Mouse (Mus musculus) neural tube, embryonic 13.5 days (tissue): ENCODE results near the gene Pik3ap1. TPM values are rescaled to one million over a fixed set of nuclear protein-coding genes. Genes with fewer than 3 reads are reported as not detected.
"Not testable (repeated sequence)": the region's sequence is repeated elsewhere in the genome, so short reads cannot be mapped to it uniquely, and the experiment has no call there.

Experiments used
- ATAC-seq: fragments of 200-750 bp; cut with Nextera tagmentation; 2 replicates; pipeline ENCODE4 v1.8.0; 2017; ENCODE audit warnings: low read depth, mild to moderate bottlenecking, moderate TSS enrichment, moderate library complexity
- H3K27ac ChIP-seq: fragments of 300-500 bp; sonication (generic); replicated peaks from 2 replicates; pipeline ENCODE4 v1.5.1; 2015; ENCODE audit warnings: moderate library complexity, mild to moderate bottlenecking, inconsistent platforms
- H3K27me3 ChIP-seq: fragments of 300-500 bp; sonication (generic); 2 replicates; pipeline ENCODE4 v1.6.1; 2015; ENCODE audit warnings: mild to moderate bottlenecking, inconsistent platforms
- H3K36me3 ChIP-seq: fragments of 300-500 bp; sonication (generic); 2 replicates; pipeline ENCODE4 v1.6.1; 2015; ENCODE audit warnings: mild to moderate bottlenecking, inconsistent platforms
- H3K4me1 ChIP-seq: fragments of 300-500 bp; sonication (generic); replicated peaks from 2 replicates; pipeline ENCODE4 v1.6.1; 2015; ENCODE audit warnings: inconsistent platforms
- H3K4me2 ChIP-seq: fragments of 300-500 bp; sonication (generic); 2 replicates; pipeline ENCODE4 v1.6.1; 2015; ENCODE audit warnings: inconsistent platforms, mild to moderate bottlenecking, moderate library complexity
- H3K4me3 ChIP-seq: fragments of 300-500 bp; sonication (generic); 2 replicates; pipeline ENCODE4 v1.5.1; 2015; ENCODE audit warnings: mild to moderate bottlenecking, inconsistent platforms
- H3K9ac ChIP-seq: fragments of 300-500 bp; sonication (generic); 2 replicates; pipeline ENCODE4 v1.6.1; 2015; ENCODE audit warnings: moderate library complexity, mild to moderate bottlenecking, inconsistent platforms
- H3K9me3 ChIP-seq: fragments of 300-500 bp; sonication (generic); 2 replicates; pipeline ENCODE4 v1.6.1; 2016; ENCODE audit warnings: inconsistent platforms
- WGBS: fragments of 180-500 bp; shearing (Covaris S2); methylation state at CpG from one replicate; pipeline ENCODE4 v1.1.7; 2015; 5-methylcytosine and 5-hydroxymethylcytosine counted together
- polyA plus RNA-seq: library from polyadenylated mRNA; unstranded; fragments of >200 nt; fragmentation: Nextera tagmentation; extraction: Ambion mirVana; gene quantifications from 2 replicates; pipeline ENCODE4 v1.2.1, GENCODE M21; 2015

The Pik3ap1 gene
- 1.6 and 1.7 TPM in 2 replicates for polyA plus RNA-seq

DNA sequence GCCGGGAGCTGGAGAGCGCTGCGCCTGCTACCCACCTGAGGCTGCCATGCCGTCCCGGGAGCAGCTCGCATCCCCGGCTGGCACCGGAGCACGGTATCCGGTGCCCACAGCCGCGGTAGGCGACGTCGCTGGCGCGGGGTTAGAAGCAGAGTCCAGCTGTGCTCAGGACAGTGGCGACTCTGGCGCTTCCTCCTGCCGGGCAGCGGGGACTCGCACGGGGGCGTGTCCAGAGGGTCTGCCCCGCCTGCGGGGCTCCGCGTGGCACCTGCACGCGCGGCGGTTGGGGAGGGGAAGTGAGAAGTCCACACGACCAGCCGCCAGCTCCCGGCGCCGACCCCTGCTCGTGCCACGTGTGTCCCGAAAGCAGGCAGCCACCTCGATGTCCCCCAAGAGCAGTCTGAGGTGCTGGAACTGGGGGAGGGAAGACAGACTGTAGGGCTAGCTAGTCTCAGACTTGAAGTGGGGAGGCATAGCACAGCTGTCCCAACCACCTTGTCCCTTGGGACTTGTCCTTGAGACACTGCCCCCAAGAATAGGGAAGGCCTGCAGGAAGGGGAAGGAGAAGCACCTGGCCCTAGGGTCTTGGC lies at the start of gene Pik3ap1:
Gene Pik3ap1, minus strand, starts transcription at position 181 of the 587 bp plus-strand sequence.
- Histone ChIP-seq H3K4me3 (peak within 1 kb of the TSS; percentile 46), H3K36me3 (no peaks in the 10 kb centered on the region), H3K9ac (peak within 1 kb of the TSS; percentile 65), H3K4me1 (peaks cover 11% of the 10 kb centered on the region), H3K4me2 (peak within 1 kb of the TSS; percentile 94), H3K27ac (no peak within 1 kb of the TSS), H3K9me3 (no peaks in the 10 kb centered on the region), H3K27me3 (peaks cover 24% of the 10 kb centered on the region)
- under 1% methylated on average over 41 of the region's 41 CpGs for WGBS
- ATAC-seq = no peak

DNA sequence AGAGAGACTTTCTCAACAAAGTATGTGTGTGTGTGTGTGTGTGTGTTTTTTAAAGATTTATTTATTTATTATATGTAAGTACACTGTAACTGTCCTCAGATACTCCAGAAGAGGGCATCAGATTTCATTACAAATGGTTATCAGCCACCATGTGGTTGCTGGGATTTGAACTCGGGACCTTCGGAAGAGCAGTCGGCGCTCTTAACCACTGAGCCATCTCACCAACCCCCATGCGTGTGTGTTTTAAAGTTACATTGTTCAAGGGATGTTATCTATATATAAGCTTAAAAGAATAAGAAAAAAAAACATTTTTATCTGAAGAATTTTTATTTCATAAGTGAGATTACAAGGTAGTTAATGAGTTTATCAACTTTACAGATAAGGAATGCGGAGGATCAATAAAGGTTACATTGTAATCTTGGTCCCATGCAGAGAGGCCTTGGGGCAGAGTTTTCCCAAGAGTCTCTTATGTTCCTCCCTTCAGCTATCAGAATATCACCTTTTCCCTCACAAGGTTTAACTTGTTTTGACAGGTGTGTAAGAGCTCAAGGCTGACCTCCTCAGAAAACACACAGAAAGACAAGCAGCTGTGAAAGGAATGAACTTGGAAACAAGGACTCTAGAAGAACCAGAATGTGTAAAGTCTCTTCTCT lies 46.7 kb upstream of the Pik3ap1 start:
- not testable (repeated sequence) for ATAC-seq, H3K4me2 ChIP-seq, H3K9me3 ChIP-seq, H3K4me1 ChIP-seq, H3K27me3 ChIP-seq, H3K27ac ChIP-seq, H3K36me3 ChIP-seq, H3K9ac ChIP-seq, H3K4me3 ChIP-seq
- no CpG with 5 or more reads among the region's 6 CpGs for WGBS

DNA sequence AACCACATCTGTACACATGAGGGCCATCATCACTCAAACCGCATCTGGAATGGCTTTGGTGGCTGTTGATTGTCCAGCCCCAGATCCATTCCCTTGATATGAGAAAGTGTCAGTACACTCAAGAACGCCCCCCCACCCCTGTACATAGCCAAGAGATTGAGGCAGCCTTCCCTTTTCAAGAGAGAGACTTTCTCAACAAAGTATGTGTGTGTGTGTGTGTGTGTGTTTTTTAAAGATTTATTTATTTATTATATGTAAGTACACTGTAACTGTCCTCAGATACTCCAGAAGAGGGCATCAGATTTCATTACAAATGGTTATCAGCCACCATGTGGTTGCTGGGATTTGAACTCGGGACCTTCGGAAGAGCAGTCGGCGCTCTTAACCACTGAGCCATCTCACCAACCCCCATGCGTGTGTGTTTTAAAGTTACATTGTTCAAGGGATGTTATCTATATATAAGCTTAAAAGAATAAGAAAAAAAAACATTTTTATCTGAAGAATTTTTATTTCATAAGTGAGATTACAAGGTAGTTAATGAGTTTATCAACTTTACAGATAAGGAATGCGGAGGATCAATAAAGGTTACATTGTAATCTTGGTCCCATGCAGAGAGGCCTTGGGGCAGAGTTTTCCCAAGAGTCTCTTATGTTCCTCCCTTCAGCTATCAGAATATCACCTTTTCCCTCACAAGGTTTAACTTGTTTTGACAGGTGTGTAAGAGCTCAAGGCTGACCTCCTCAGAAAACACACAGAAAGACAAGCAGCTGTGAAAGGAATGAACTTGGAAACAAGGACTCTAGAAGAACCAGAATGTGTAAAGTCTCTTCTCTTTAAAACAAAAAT lies 41.2 kb upstream of the Pik3ap1 start:
- not testable (repeated sequence) for H3K4me1 ChIP-seq, ATAC-seq, H3K27me3 ChIP-seq, H3K9me3 ChIP-seq, H3K36me3 ChIP-seq, H3K4me2 ChIP-seq, H3K27ac ChIP-seq, H3K4me3 ChIP-seq, H3K9ac ChIP-seq
- no CpG with 5 or more reads among the region's 8 CpGs for whole genome bisulfite sequencing

DNA sequence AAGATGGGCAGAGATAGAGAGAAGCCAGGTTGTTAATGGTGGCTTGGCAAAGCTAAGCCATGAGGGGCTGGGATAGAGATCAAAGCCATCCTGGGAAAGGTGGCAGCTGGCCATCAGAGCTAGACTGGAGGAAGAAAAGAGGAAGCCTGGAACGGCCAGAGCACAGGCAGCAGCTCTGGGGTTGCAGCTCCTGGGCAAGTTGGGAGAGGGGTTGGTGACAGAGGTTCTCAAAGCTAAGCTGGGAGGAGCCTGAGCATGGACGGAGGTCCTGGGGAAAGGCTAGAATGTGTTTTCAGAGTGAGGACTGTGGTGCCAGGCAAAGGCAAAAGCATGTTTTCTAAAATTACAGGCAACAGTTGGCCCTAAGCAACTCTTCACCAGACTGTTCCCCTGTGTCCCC lies 36.4 kb upstream of the Pik3ap1 start:
- Histone ChIP-seq H3K27me3 (no peaks in the 10 kb centered on the region), H3K4me1 (no peaks in the 10 kb centered on the region), H3K27ac (no peak overlapping the region), H3K4me3 (no peak overlapping the region), H3K9ac (no peak overlapping the region), H3K36me3 (no peaks in the 10 kb centered on the region), H3K4me2 (no peak overlapping the region), H3K9me3 (no peaks in the 10 kb centered on the region)
- WGBS = 86% methylated on average over 2 of the region's 2 CpGs
- ATAC-seq = no peak

DNA sequence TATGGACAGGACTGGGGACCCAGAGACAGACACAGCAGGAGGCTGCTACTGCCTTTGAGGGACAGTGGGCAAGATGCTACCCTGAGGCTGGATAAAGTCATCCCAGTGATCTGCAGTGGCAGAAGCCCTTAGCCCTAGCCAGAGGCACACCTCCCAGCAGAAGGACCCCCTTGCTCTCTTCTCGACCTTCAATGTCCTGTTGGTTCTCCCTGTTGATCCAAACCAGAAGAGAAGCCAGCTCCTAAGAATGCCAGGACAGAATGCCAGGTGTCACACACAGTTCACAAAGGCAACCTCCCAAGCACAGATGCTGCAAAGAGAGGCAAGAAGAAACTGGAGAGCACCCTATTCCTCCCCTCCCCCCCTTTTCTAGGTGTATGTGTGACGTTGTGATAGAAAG lies 33.9 kb upstream of the Pik3ap1 start:
- Histone ChIP-seq H3K9me3 (no peaks in the 10 kb centered on the region), H3K36me3 (no peaks in the 10 kb centered on the region), H3K9ac (no peak overlapping the region), H3K4me2 (no peak overlapping the region), H3K27ac (no peak overlapping the region), H3K4me3 (no peak overlapping the region), H3K4me1 (no peaks in the 10 kb centered on the region), H3K27me3 (no peaks in the 10 kb centered on the region)
- WGBS = 72% methylated on average over 2 of the region's 2 CpGs
- no peak for ATAC-seq

DNA sequence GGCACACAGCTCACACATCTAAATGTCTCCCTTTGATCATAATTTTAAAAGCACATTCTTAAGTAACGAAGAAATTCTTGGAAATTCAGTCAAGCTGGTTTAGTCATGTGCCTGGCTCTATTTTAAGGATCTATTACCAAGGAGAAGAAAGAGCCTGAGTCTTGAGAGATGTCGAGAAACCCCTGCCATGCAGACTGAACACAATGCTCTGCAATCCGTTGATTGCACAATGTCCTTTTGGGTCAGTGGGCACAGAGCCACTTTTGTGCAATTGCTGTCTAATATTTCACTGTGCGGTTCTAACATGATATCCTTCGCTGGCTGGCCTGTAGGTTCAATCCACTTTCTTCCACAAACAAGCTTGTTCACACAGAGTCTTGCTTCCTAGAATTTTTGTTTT lies 33.1 kb upstream of the Pik3ap1 start:
- Histone ChIP-seq H3K36me3 (no peaks in the 10 kb centered on the region), H3K9me3 (no peaks in the 10 kb centered on the region), H3K9ac (no peak overlapping the region), H3K4me2 (no peak overlapping the region), H3K4me3 (no peak overlapping the region), H3K4me1 (no peaks in the 10 kb centered on the region), H3K27me3 (no peaks in the 10 kb centered on the region), H3K27ac (no peak overlapping the region)
- ATAC-seq = no peak
- 20% methylated on average over 5 of the region's 5 CpGs for WGBS

DNA sequence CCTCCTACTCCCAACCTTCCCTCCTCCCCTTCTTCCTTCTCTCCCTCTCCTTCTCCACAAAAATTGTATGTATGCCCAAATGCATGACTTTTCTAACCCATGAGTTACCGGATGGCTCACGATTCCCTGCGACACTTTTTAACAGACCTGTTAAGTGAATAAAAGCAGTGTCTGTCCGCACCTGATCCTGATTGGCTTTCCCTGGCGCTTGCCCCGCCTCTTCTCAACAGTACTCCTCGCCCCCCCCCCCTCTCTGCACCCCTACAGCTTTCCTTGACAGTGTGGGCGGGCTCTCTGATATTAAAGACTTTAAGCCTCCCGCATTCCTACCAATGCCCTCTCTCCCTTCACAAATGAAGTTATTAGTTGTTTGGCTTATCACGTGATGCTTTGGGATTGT lies 31.3 kb upstream of the Pik3ap1 start:
- no peak overlapping the region for H3K27ac ChIP-seq
- H3K9me3 ChIP-seq = 0 out of 2 replicates have a peak, but pooled peaks cover 3% of the 10 kb centered on the region
- no peaks in the 10 kb centered on the region for H3K4me1 ChIP-seq
- H3K27me3 ChIP-seq = no peaks in the 10 kb centered on the region
- H3K4me3 ChIP-seq = no peak overlapping the region
- WGBS = 36% methylated on average over 9 of the region's 10 CpGs
- no peaks in the 10 kb centered on the region for H3K36me3 ChIP-seq
- no peak for ATAC-seq
- H3K4me2 ChIP-seq = no peak overlapping the region
- no peak overlapping the region for H3K9ac ChIP-seq

DNA sequence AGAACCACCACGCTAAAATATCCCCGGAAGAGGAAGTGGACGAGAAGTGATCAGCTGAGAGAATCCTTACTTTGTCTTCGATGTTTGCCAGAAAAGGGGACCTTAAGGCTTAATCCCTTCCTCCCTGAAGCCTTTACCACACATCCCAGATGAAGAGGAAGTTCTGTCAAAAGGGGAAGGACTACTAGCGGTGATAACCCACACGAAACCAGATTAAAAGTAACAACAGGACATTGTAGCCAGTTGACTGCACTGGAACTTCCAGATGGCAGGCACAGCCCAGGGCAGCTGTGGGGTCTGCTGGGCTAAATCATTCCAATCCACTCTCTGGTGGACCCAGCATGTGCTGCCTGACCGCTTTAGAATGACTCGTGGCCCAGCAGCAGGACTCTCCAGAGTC lies 17.7 kb upstream of the Pik3ap1 start:
- H3K9ac ChIP-seq = no peak overlapping the region
- no peaks in the 10 kb centered on the region for H3K27me3 ChIP-seq
- H3K36me3 ChIP-seq = no peaks in the 10 kb centered on the region
- no peak overlapping the region for H3K4me2 ChIP-seq
- no peak for ATAC-seq
- no peaks in the 10 kb centered on the region for H3K4me1 ChIP-seq
- H3K27ac ChIP-seq = no peak overlapping the region
- no peaks in the 10 kb centered on the region for H3K9me3 ChIP-seq
- 82% methylated on average over 8 of the region's 8 CpGs for WGBS
- no peak overlapping the region for H3K4me3 ChIP-seq

DNA sequence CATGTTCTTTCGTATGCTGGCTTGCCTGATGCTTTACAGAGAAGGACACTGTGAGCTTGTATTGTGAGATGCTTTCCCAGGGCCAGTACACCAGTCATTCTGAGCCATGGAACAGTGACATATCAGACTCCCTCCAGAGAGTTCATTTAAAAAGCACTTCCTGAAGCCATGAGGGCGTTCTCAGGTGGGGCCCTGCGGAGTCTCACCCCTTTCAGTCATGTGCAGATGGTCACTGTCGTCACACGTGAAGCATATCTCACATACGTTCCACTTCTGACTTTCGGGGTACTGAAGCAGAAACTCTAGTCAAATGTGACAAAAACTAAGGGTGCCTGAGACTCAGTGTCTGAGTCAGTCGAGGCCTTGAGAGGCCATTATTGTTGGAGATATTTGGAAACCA lies 6.0 kb upstream of the Pik3ap1 start:
- H3K27me3 ChIP-seq = peaks cover 1% of the 10 kb centered on the region
- no peak for ATAC-seq
- WGBS = 91% methylated on average over 8 of the region's 8 CpGs
- H3K4me2 ChIP-seq = no peak overlapping the region
- H3K4me1 ChIP-seq = no peaks in the 10 kb centered on the region
- no peak overlapping the region for H3K27ac ChIP-seq
- no peak overlapping the region for H3K9ac ChIP-seq
- no peaks in the 10 kb centered on the region for H3K9me3 ChIP-seq
- no peaks in the 10 kb centered on the region for H3K36me3 ChIP-seq
- H3K4me3 ChIP-seq = no peak overlapping the region

DNA sequence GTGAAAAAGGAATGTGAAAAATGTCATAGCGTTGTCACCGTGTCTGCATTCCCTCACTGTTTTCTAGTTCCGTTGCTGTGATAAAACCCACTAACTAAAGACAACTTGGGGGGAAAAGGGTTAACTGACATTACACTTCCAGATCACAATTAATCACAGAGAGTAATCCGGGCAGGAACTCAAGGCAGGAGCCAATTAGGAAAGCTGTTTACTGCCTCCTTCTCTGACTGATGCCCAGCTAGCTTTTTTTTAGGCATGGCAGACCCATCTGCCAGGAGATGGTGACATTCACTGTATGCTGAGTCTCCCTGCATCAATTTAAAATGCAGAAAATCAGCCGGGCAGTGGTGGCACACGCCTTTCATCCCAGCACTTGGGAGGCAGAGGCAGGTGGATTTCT lies 4.4 kb upstream of the Pik3ap1 start:
- Histone ChIP-seq H3K27ac (no peak overlapping the region), H3K27me3 (peaks cover 16% of the 10 kb centered on the region), H3K4me3 (no peak overlapping the region), H3K9ac (no peak overlapping the region), H3K9me3 (no peaks in the 10 kb centered on the region), H3K4me2 (no peak overlapping the region), H3K4me1 (peaks cover 11% of the 10 kb centered on the region), H3K36me3 (no peaks in the 10 kb centered on the region)
- ATAC-seq = no peak
- 61% methylated on average over 6 of the region's 6 CpGs for WGBS

DNA sequence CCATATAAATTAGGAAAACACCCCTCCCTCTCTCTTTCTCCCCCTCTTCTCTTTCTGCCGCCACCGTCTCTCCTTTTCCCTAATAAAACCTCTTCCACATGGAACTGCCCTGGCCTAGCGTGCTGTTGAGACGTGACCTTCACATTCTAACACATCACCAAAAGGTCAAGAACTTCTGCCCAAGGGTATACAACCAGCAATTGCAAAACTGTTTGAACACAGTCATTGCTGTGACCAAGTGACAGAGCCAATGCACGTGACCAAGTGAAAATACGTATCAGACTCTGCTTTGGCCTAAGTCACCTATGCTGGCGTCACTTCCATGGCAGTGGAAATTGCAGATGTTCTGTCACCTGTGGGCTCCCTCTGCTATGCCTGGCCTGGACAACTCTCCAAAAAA lies 3.3 kb upstream of the Pik3ap1 start:
- WGBS = 90% methylated on average over 7 of the region's 7 CpGs
- Histone ChIP-seq H3K36me3 (no peaks in the 10 kb centered on the region), H3K9me3 (no peaks in the 10 kb centered on the region), H3K27ac (no peak overlapping the region), H3K4me2 (no peak overlapping the region), H3K27me3 (peaks cover 20% of the 10 kb centered on the region), H3K4me3 (no peak overlapping the region), H3K9ac (no peak overlapping the region), H3K4me1 (peaks cover 11% of the 10 kb centered on the region)
- no peak for ATAC-seq

DNA sequence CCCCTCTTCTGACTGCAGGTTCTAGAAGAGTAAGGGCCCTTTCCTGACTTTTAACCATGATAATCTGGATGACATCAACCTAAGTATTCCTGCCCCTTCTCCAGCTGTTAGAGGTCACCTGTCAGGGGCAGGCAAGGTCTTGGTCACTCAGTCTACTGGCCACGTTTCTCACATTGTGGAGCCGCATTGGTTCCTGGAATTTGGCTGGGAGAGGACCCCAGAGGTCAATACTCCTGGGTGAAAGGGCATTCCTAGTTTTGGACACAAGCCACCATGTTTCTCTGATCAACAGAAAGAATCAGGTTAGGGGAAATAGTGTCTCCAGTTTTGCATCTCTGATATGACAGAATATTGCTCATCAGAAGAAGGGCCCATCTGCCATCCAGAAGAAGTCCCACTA lies 2.4 kb upstream of the Pik3ap1 start:
- ATAC-seq = no peak
- no peak overlapping the region for H3K9ac ChIP-seq
- WGBS = 85% methylated on average over 2 of the region's 2 CpGs

More for the DNA sequence above, 2.4 kb upstream of the Pik3ap1 start:
- no peak overlapping the region for H3K4me2 ChIP-seq
- H3K4me1 ChIP-seq = peaks cover 11% of the 10 kb centered on the region
- H3K4me3 ChIP-seq = no peak overlapping the region
- no peaks in the 10 kb centered on the region for H3K9me3 ChIP-seq
- H3K27ac ChIP-seq = no peak overlapping the region
- no peaks in the 10 kb centered on the region for H3K36me3 ChIP-seq
- H3K27me3 ChIP-seq = peaks cover 24% of the 10 kb centered on the region
